Mouse (Mus musculus): Measurements from ENCODE around the gene Ift172. TPM values are rescaled to one million over a fixed set of nuclear protein-coding genes. Genes with fewer than 3 reads are reported as not detected.

Gene Ift172
- total and polyA plus RNA-seq, 2 experiments: 11.7 to 17.8 TPM

- Histone ChIP-seq H3K27me3 (ENCODE audit: control insufficient read depth, insufficient read depth, low read length) (no peaks in the 10 kb centered on the region), H3K9ac (ENCODE audit: low read depth, low read length) (no peak overlapping the region), H3K36me3 (ENCODE audit: control insufficient read depth, insufficient read depth, low read length) (peaks cover 31% of the 10 kb centered on the region), H3K79me2 (ENCODE audit: control insufficient read depth, insufficient read depth, low read length) (no peaks in the 10 kb centered on the region), H3K4me3 (ENCODE audit: insufficient read depth, low read depth, low read length) (no peak overlapping the region), H3K4me1 (ENCODE audit: control insufficient read depth, insufficient read depth, low read length) (no peaks in the 10 kb centered on the region), H3K27ac (replicated peaks; ENCODE audit: insufficient read depth, low read depth, low read length) (no peak overlapping the region)
- WGBS: 87% methylated on average over 8 of the region's 8 CpGs
- no peak for DNase-seq (ENCODE audit: extremely low read depth, low read depth, low spot score)
- TF ChIP-seq CTCF (IDR thresholded peaks at IDR 0.05; ENCODE audit: low read depth, low read length) (no peak), POLR2A (IDR thresholded peaks at IDR 0.05; ENCODE audit: extremely low read depth, insufficient read depth, low read length) (no peak)
Observed at GRCm38 (mm10) chr5:31312806-31313205, 21.9 kb upstream of the Ift172 start.

- no peak overlapping the region for H3K4me3 ChIP-seq (ENCODE audit: insufficient read depth, low read depth, low read length)
- TF ChIP-seq POLR2A (IDR thresholded peaks at IDR 0.05; ENCODE audit: extremely low read depth, insufficient read depth, low read length) (no peak), CTCF (IDR thresholded peaks at IDR 0.05; ENCODE audit: low read depth, low read length) (no peak)
- peaks cover 5% of the 10 kb centered on the region; the same call in 1 of the 2 replicates for H3K4me1 ChIP-seq (ENCODE audit: control insufficient read depth, insufficient read depth, low read length)
- H3K27ac ChIP-seq (replicated peaks; ENCODE audit: insufficient read depth, low read depth, low read length): no peak overlapping the region
- no peak overlapping the region for H3K9ac ChIP-seq (ENCODE audit: low read depth, low read length)
- peaks cover 54% of the 10 kb centered on the region for H3K36me3 ChIP-seq (ENCODE audit: control insufficient read depth, insufficient read depth, low read length)
- DNase-seq (ENCODE audit: extremely low read depth, low read depth, low spot score): no peak
- no peaks in the 10 kb centered on the region; the same call in 1 of the 2 replicates for H3K79me2 ChIP-seq (ENCODE audit: control insufficient read depth, insufficient read depth, low read length)
- H3K27me3 ChIP-seq (ENCODE audit: control insufficient read depth, insufficient read depth, low read length): no peaks in the 10 kb centered on the region
- 94% methylated on average over 6 of the region's 6 CpGs for WGBS
Observed at GRCm38 (mm10) chr5:31303093-31303492, 12.2 kb upstream of the Ift172 start.

GRCm38 (mm10) chr5:31301866-31302265 is 10.9 kb upstream of the Ift172 start:
- no peak for DNase-seq (ENCODE audit: extremely low read depth, low read depth, low spot score)
- no peaks in the 10 kb centered on the region for H3K27me3 ChIP-seq (ENCODE audit: control insufficient read depth, insufficient read depth, low read length)
- WGBS: 86% methylated on average over 8 of the region's 8 CpGs
- H3K4me3 ChIP-seq (ENCODE audit: insufficient read depth, low read depth, low read length): no peak overlapping the region
- H3K36me3 ChIP-seq (ENCODE audit: control insufficient read depth, insufficient read depth, low read length): peaks cover 49% of the 10 kb centered on the region
- no peaks in the 10 kb centered on the region; the same call in 1 of the 2 replicates for H3K79me2 ChIP-seq (ENCODE audit: control insufficient read depth, insufficient read depth, low read length)
- no peak overlapping the region for H3K9ac ChIP-seq (ENCODE audit: low read depth, low read length)
- H3K27ac ChIP-seq (replicated peaks; ENCODE audit: insufficient read depth, low read depth, low read length): no peak overlapping the region
- TF ChIP-seq CTCF (IDR thresholded peaks at IDR 0.05; ENCODE audit: low read depth, low read length): no peak
- TF ChIP-seq POLR2A (IDR thresholded peaks at IDR 0.05; ENCODE audit: extremely low read depth, insufficient read depth, low read length): no peak
- peaks cover 9% of the 10 kb centered on the region; the same call in 1 of the 2 replicates for H3K4me1 ChIP-seq (ENCODE audit: control insufficient read depth, insufficient read depth, low read length)

- TF ChIP-seq POLR2A (IDR thresholded peaks at IDR 0.05; ENCODE audit: extremely low read depth, insufficient read depth, low read length): no peak
- TF ChIP-seq CTCF (IDR thresholded peaks at IDR 0.05; ENCODE audit: low read depth, low read length): no peak
- peaks cover 25% of the 10 kb centered on the region for H3K36me3 ChIP-seq (ENCODE audit: control insufficient read depth, insufficient read depth, low read length)
- H3K9ac ChIP-seq (ENCODE audit: low read depth, low read length): no peak overlapping the region
- H3K27ac ChIP-seq (replicated peaks; ENCODE audit: insufficient read depth, low read depth, low read length): no peak overlapping the region
- peak; percentile 7 for DNase-seq (ENCODE audit: extremely low read depth, low read depth, low spot score)
- H3K79me2 ChIP-seq (ENCODE audit: control insufficient read depth, insufficient read depth, low read length): peaks cover 5% of the 10 kb centered on the region; the same call in 1 of the 2 replicates
- no peaks in the 10 kb centered on the region for H3K27me3 ChIP-seq (ENCODE audit: control insufficient read depth, insufficient read depth, low read length)
- H3K4me3 ChIP-seq (ENCODE audit: insufficient read depth, low read depth, low read length): no peak overlapping the region
- 48% methylated on average over 2 of the region's 2 CpGs for WGBS
- H3K4me1 ChIP-seq (ENCODE audit: control insufficient read depth, insufficient read depth, low read length): peaks cover 14% of the 10 kb centered on the region; the same call in 1 of the 2 replicates
Observed at GRCm38 (mm10) chr5:31298486-31298885, 7.6 kb upstream of the Ift172 start.

- H3K4me3 ChIP-seq (ENCODE audit: insufficient read depth, low read depth, low read length): peak overlapping the region; percentile 31; the same call in 1 of the 2 replicates
- H3K4me1 ChIP-seq (ENCODE audit: control insufficient read depth, insufficient read depth, low read length): peaks cover 14% of the 10 kb centered on the region; the same call in 1 of the 2 replicates
- no peaks in the 10 kb centered on the region for H3K27me3 ChIP-seq (ENCODE audit: control insufficient read depth, insufficient read depth, low read length)
- no peak for TF ChIP-seq POLR2A (IDR thresholded peaks at IDR 0.05; ENCODE audit: extremely low read depth, insufficient read depth, low read length)
- peak overlapping the region; percentile 48; the same call in 1 of the 2 replicates for H3K9ac ChIP-seq (ENCODE audit: low read depth, low read length)
- H3K27ac ChIP-seq (replicated peaks; ENCODE audit: insufficient read depth, low read depth, low read length): peak overlapping the region; percentile 96
- peaks cover 5% of the 10 kb centered on the region; the same call in 1 of the 2 replicates for H3K79me2 ChIP-seq (ENCODE audit: control insufficient read depth, insufficient read depth, low read length)
- 18% methylated on average over 3 of the region's 3 CpGs for WGBS
- peaks cover 21% of the 10 kb centered on the region; the same call in 1 of the 2 replicates for H3K36me3 ChIP-seq (ENCODE audit: control insufficient read depth, insufficient read depth, low read length)
- DNase-seq (ENCODE audit: extremely low read depth, low read depth, low spot score): peak; percentile 95
Observed at GRCm38 (mm10) chr5:31297981-31298380, 7.1 kb upstream of the Ift172 start.

- DNase-seq (ENCODE audit: extremely low read depth, low read depth, low spot score): peak; percentile 97
- Histone ChIP-seq H3K4me3 (ENCODE audit: insufficient read depth, low read depth, low read length) (peak within 1 kb of the TSS; percentile 44), H3K27ac (replicated peaks; ENCODE audit: insufficient read depth, low read depth, low read length) (peak within 1 kb of the TSS; percentile 96), H3K9ac (ENCODE audit: low read depth, low read length) (peak within 1 kb of the TSS; percentile 51), H3K36me3 (ENCODE audit: control insufficient read depth, insufficient read depth, low read length) (peaks cover 15% of the 10 kb centered on the region; the same call in 1 of the 2 replicates), H3K27me3 (ENCODE audit: control insufficient read depth, insufficient read depth, low read length) (no peaks in the 10 kb centered on the region), H3K79me2 (ENCODE audit: control insufficient read depth, insufficient read depth, low read length) (peaks cover 5% of the 10 kb centered on the region; the same call in 1 of the 2 replicates), H3K4me1 (ENCODE audit: control insufficient read depth, insufficient read depth, low read length) (peaks cover 14% of the 10 kb centered on the region; the same call in 1 of the 2 replicates)
- TF ChIP-seq CTCF (IDR thresholded peaks at IDR 0.05; ENCODE audit: low read depth, low read length) (no peak), POLR2A (IDR thresholded peaks at IDR 0.05; ENCODE audit: extremely low read depth, insufficient read depth, low read length) (no peak)
- WGBS: 17% methylated on average over 13 of the region's 13 CpGs
Observed at GRCm38 (mm10) chr5:31297047-31297757, 6.3 kb upstream of the Ift172 start, which contains the start of gene Gckr. Gene Gckr (plus strand): TSS chr5:31297443.

Measured in liver, adult 2 months (tissue).